Mouse (Mus musculus) heart, embryonic 13.5 days (tissue): ENCODE measurements around the gene Mmd. TPM values are rescaled to one million over a fixed set of nuclear protein-coding genes. Genes with fewer than 3 reads are reported as not detected.

Source experiments
- ATAC-seq: fragments of 200-750 bp; cut with Nextera tagmentation; 2 replicates; pipeline ENCODE4 v1.8.0; 2017; ENCODE audit warnings: moderate TSS enrichment; ENCODE audit not compliant: insufficient number of reproducible peaks, low FRiP score, low TSS enrichment; ENCODE audit errors: extremely low read depth
- H3K27ac ChIP-seq: fragments of 300-500 bp; sonication (generic); replicated peaks from 2 replicates; pipeline ENCODE4 v1.5.1; 2015; ENCODE audit warnings: moderate library complexity, mild to moderate bottlenecking, inconsistent platforms
- H3K27me3 ChIP-seq: fragments of 300-500 bp; sonication (generic); replicated peaks from 2 replicates; pipeline ENCODE4 v1.6.1; 2015; ENCODE audit warnings: mild to moderate bottlenecking, inconsistent platforms
- H3K36me3 ChIP-seq: fragments of 300-500 bp; sonication (generic); 2 replicates; pipeline ENCODE4 v1.6.1; 2015; ENCODE audit warnings: mild to moderate bottlenecking, inconsistent platforms
- H3K4me1 ChIP-seq: fragments of 300-500 bp; sonication (generic); 2 replicates; pipeline ENCODE4 v1.6.1; 2015; ENCODE audit warnings: inconsistent platforms
- H3K4me2 ChIP-seq: fragments of 300-500 bp; sonication (generic); 2 replicates; pipeline ENCODE4 v1.6.1; 2015; ENCODE audit warnings: inconsistent platforms, mild to moderate bottlenecking, moderate library complexity
- H3K4me3 ChIP-seq: fragments of 300-500 bp; sonication (generic); 2 replicates; pipeline ENCODE4 v1.5.1; 2015; ENCODE audit warnings: moderate library complexity, mild to moderate bottlenecking, inconsistent platforms
- H3K9ac ChIP-seq: fragments of 300-500 bp; sonication (generic); 2 replicates; pipeline ENCODE4 v1.6.1; 2015; ENCODE audit warnings: inconsistent platforms, mild to moderate bottlenecking, moderate library complexity
- H3K9me3 ChIP-seq: fragments of 300-500 bp; sonication (generic); 2 replicates; pipeline ENCODE4 v1.6.1; 2016; ENCODE audit warnings: inconsistent platforms
- WGBS: fragments of 180-500 bp; shearing (Covaris S2); methylation state at CpG from one replicate; pipeline ENCODE4 v1.1.7; 2015; ENCODE audit warnings: mixed read lengths; 5-methylcytosine and 5-hydroxymethylcytosine counted together
- polyA plus RNA-seq: library from polyadenylated mRNA; unstranded; fragments of >200 nt; fragmentation: Nextera tagmentation; extraction: Ambion mirVana; gene quantifications from 2 replicates; pipeline ENCODE4 v1.2.1, GENCODE M21; 2015

Mmd gene
- polyA plus RNA-seq, 1 experiment from 2014 or later: 84.1 TPM

DNA sequence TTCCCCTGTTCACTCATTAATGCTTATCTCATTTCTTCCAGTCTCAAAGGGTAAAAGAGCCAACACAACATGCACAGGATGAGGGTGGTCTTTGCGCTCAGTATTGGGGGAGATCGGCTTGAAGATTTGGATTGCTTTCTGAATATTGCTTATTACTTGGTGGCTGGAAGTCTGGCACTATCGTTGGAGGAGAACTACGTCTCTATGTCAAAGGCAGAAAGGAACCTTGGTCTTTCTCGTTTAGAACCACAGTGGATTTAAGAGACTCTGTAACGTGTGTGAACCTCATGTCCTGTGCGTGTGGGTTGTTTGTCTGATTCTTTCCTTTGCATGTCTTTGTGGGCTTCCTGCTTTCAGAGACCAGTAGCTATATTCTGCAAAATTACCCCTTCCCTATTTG lies 1.5 kb downstream of the Mmd start:
- Histone ChIP-seq H3K27me3 (no peaks in the 10 kb centered on the region), H3K9ac (peak overlapping the region; percentile 98), H3K36me3 (no peaks in the 10 kb centered on the region), H3K9me3 (no peaks in the 10 kb centered on the region), H3K4me1 (peaks cover 60% of the 10 kb centered on the region), H3K27ac (peak overlapping the region; percentile 95), H3K4me3 (peak overlapping the region; percentile 94), H3K4me2 (peak overlapping the region; percentile 82)
- no peak for ATAC-seq
- 32% methylated on average over 7 of the region's 7 CpGs for WGBS

DNA sequence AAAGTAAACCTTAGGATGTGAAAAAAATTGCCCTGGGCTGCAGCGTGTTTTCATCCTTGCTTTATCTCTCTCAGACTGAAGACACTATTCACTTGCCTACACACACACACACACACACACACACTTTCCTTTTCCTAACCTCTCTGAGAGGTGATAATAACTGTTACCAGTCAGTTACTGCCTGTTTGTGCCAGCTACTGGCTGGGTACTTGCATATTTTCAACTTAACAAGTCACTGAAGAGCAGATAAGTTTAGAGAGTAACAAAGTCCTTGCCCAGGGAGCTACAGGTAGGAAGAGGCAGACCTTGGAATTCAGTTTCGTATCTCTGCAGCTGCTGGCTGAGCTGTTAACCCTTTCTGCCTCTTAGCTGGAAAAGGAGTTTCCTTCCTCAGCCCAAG lies 2.7 kb downstream of the Mmd start:
- H3K9ac ChIP-seq: peak overlapping the region; percentile 98
- peak overlapping the region; percentile 82 for H3K4me2 ChIP-seq
- no peak for ATAC-seq
- peak overlapping the region; percentile 95 for H3K27ac ChIP-seq
- no peaks in the 10 kb centered on the region for H3K9me3 ChIP-seq
- H3K4me3 ChIP-seq: peak overlapping the region; percentile 94
- H3K36me3 ChIP-seq: peaks cover 2% of the 10 kb centered on the region; the same call in 1 of the 2 replicates
- H3K27me3 ChIP-seq: no peaks in the 10 kb centered on the region
- WGBS: 7% methylated on average over 2 of the region's 2 CpGs
- H3K4me1 ChIP-seq: peaks cover 72% of the 10 kb centered on the region

DNA sequence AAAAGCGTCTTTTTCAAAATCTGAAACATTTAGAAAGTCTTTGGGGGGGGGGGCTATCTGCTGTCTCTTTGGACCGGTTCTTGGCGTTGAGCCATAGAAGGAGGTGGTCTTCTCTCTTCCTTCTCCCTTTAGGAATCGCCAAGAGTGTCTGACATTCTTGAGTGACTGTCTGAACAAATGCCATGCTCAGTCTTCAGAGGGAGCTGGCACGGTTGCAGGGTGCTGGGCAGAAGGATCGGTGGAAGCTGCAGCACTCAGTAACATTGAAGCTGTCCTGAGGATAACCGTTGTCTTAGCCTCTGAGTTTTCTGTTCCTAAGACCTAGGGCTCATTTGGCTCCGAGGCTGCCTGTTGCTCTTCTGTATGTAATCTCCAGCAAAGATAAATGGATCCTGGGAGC lies 3.1 kb downstream of the Mmd start:
- 35% methylated on average over 8 of the region's 8 CpGs for WGBS
- Histone ChIP-seq H3K9ac (peak overlapping the region; percentile 98), H3K4me1 (peaks cover 76% of the 10 kb centered on the region), H3K4me2 (peak overlapping the region; percentile 82), H3K4me3 (peak overlapping the region; percentile 94), H3K36me3 (peaks cover 6% of the 10 kb centered on the region), H3K27me3 (no peaks in the 10 kb centered on the region), H3K27ac (peak overlapping the region; percentile 95), H3K9me3 (no peaks in the 10 kb centered on the region)
- no peak for ATAC-seq

- H3K27me3 ChIP-seq: no peaks in the 10 kb centered on the region
- no peak for ATAC-seq
- 80% methylated on average over 3 of the region's 3 CpGs for WGBS
- peaks cover 24% of the 10 kb centered on the region for H3K36me3 ChIP-seq
- H3K4me1 ChIP-seq: peaks cover 89% of the 10 kb centered on the region
- no peak overlapping the region for H3K4me2 ChIP-seq
- H3K4me3 ChIP-seq: no peak overlapping the region
- H3K27ac ChIP-seq: peak overlapping the region; percentile 95
- peak overlapping the region; percentile 64 for H3K9ac ChIP-seq
- H3K9me3 ChIP-seq: no peaks in the 10 kb centered on the region
These were observed 5.3 kb downstream of the Mmd start for GRCm38 (mm10) chr11:90254536-90254935.

DNA sequence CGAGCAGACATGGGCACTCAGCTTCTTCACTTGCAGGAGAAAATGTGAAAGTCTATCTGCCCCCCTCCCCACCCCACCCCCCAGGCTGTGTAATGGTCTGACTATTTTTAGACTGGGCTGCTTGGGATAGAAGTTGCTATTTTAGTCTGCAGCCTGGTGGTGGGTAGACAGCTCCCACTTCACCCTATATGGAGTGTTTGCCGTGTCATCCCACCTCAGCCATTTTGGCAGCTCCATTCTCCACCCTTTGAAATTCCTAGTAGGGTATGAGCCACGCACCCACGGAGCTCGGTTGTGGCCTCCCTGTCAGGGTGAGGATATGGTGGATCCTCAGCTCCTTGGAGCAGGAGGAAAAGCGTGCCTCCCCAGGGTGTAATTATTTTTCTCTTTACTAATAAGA lies 6.4 kb downstream of the Mmd start:
- peak; percentile 81; the same call in 1 of the 2 replicates for ATAC-seq
- Histone ChIP-seq H3K4me1 (peaks cover 82% of the 10 kb centered on the region), H3K4me2 (peak overlapping the region; percentile 59), H3K36me3 (peaks cover 35% of the 10 kb centered on the region), H3K27me3 (no peaks in the 10 kb centered on the region), H3K4me3 (peak overlapping the region; percentile 25; the same call in 1 of the 2 replicates), H3K9me3 (no peaks in the 10 kb centered on the region), H3K9ac (peak overlapping the region; percentile 73), H3K27ac (peak overlapping the region; percentile 95)
- WGBS: 32% methylated on average over 6 of the region's 6 CpGs

- Histone ChIP-seq H3K4me3 (no peak overlapping the region), H3K9me3 (no peaks in the 10 kb centered on the region), H3K9ac (0 out of 2 replicates have a peak overlapping the region, but pooled peaks have one; percentile 50), H3K27ac (peak overlapping the region; percentile 95), H3K4me2 (no peak overlapping the region), H3K36me3 (peaks cover 48% of the 10 kb centered on the region), H3K4me1 (peaks cover 73% of the 10 kb centered on the region), H3K27me3 (no peaks in the 10 kb centered on the region)
- WGBS: 61% methylated on average over 16 of the region's 16 CpGs
- no peak for ATAC-seq
These were observed 7.7 kb downstream of the Mmd start for GRCm38 (mm10) chr11:90256833-90257525.

DNA sequence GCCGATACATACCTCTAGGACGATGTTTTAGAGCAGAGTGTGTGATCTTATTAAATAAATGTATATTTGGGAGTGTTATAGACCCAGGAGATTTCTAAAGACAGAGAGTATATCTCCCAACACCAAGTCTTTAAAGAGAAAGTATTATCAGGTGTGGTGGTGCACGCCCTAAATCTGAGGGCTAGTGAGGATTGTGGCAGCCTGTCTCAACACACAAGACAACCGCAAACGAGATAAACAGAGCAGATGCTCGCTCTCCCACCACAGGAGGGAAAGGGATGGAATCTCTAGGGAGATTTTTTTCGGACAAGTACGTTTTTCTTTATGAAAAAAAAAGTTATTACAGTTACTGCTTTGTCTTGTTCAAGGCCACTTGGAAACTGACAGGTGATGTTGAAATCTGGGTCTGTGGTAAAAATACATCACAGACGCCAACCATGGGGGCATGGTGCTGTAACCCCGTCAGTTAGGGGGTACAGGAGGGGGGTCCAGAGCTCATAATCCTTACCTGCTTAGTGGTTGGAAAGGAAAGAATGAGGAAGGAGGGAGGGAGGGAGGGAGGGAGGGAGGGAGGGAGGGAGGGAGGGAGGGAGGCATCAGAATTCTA lies 9.2 kb downstream of the Mmd start:
- Histone ChIP-seq H3K9ac (peak overlapping the region; percentile 47), H3K4me3 (no peak overlapping the region), H3K9me3 (no peaks in the 10 kb centered on the region), H3K27me3 (no peaks in the 10 kb centered on the region), H3K4me2 (0 out of 2 replicates have a peak overlapping the region, but pooled peaks have one; percentile 3), H3K27ac (peak overlapping the region; percentile 95), H3K4me1 (peaks cover 59% of the 10 kb centered on the region), H3K36me3 (peaks cover 62% of the 10 kb centered on the region)
- no peak for ATAC-seq
- WGBS: 37% methylated on average over 10 of the region's 10 CpGs

DNA sequence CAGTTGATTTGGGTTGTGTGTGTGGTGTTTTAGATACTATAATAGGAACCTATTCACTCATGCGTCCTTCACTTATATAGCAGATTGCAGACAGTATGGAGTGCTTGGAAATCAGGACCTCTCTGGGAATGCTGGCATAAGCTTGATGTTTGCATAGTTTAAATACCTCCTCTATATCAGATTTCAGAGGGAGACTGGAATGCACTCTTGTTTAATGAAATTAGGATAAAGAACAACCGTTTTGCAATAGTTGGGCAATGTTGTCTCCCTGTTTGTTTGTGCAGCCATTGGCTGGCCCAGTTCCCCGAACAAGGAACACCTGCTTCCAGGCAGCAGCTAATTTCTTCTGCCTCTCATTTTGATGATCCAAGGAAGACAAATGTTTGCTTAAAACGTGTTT lies 9.8 kb downstream of the Mmd start:
- H3K27ac ChIP-seq: 0 out of 2 replicates have a peak overlapping the region, but pooled peaks have one; percentile 32
- ATAC-seq: no peak
- WGBS: 40% methylated on average over 4 of the region's 4 CpGs
- peaks cover 52% of the 10 kb centered on the region for H3K4me1 ChIP-seq
- H3K27me3 ChIP-seq: no peaks in the 10 kb centered on the region
- H3K4me2 ChIP-seq: no peak overlapping the region
- H3K9ac ChIP-seq: peak overlapping the region; percentile 47; the same call in 1 of the 2 replicates
- H3K9me3 ChIP-seq: no peaks in the 10 kb centered on the region
- no peak overlapping the region for H3K4me3 ChIP-seq
- peaks cover 69% of the 10 kb centered on the region for H3K36me3 ChIP-seq

- H3K27me3 ChIP-seq: no peaks in the 10 kb centered on the region
- H3K36me3 ChIP-seq: peaks cover 76% of the 10 kb centered on the region
- no peak overlapping the region for H3K9ac ChIP-seq
- 71% methylated on average over 9 of the region's 9 CpGs for WGBS
- no peak overlapping the region for H3K27ac ChIP-seq
- no peaks in the 10 kb centered on the region for H3K9me3 ChIP-seq
- H3K4me1 ChIP-seq: peaks cover 50% of the 10 kb centered on the region
- no peak overlapping the region for H3K4me2 ChIP-seq
- no peak for ATAC-seq
- H3K4me3 ChIP-seq: no peak overlapping the region
These were observed 10.6 kb downstream of the Mmd start for GRCm38 (mm10) chr11:90259826-90260225.

- Histone ChIP-seq H3K9me3 (no peaks in the 10 kb centered on the region), H3K27ac (no peak overlapping the region), H3K36me3 (peaks cover 92% of the 10 kb centered on the region), H3K4me2 (no peak overlapping the region), H3K4me1 (peaks cover 17% of the 10 kb centered on the region), H3K4me3 (no peak overlapping the region), H3K9ac (no peak overlapping the region), H3K27me3 (no peaks in the 10 kb centered on the region)
- ATAC-seq: no peak
- WGBS: 78% methylated on average over 11 of the region's 11 CpGs
These were observed 14.9 kb downstream of the Mmd start for GRCm38 (mm10) chr11:90264180-90264579.

DNA sequence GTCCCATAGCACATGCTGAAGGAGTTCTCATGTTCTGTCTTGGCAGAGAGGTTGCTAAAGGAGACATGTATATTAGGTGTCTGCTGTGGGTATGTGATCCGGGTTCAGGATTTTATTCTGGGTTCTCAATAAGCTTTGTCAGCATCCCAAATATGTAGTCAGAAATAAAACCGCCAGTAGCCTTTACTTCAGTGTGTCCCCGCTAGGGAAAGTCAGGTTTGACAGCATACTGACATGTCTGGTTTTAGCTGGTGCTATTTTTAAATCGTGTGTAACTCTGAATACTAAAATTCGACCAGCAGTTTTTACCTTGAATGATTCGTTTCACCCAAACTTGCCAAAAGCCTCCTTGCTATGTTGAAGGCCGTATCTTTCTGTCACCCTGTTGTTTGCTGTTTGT lies 16.3 kb downstream of the Mmd start:
- H3K27ac ChIP-seq: peak overlapping the region; percentile 58
- peaks cover 94% of the 10 kb centered on the region for H3K36me3 ChIP-seq
- H3K9ac ChIP-seq: no peak overlapping the region; the same call in 1 of the 2 replicates
- H3K4me2 ChIP-seq: no peak overlapping the region
- no peaks in the 10 kb centered on the region for H3K27me3 ChIP-seq
- H3K4me1 ChIP-seq: peaks cover 16% of the 10 kb centered on the region
- ATAC-seq: no peak
- no peaks in the 10 kb centered on the region for H3K9me3 ChIP-seq
- H3K4me3 ChIP-seq: no peak overlapping the region
- 53% methylated on average over 7 of the region's 7 CpGs for WGBS
